Mouse (Mus musculus): ENCODE results near the gene Man1a2.

Man1a2 gene

DNA sequence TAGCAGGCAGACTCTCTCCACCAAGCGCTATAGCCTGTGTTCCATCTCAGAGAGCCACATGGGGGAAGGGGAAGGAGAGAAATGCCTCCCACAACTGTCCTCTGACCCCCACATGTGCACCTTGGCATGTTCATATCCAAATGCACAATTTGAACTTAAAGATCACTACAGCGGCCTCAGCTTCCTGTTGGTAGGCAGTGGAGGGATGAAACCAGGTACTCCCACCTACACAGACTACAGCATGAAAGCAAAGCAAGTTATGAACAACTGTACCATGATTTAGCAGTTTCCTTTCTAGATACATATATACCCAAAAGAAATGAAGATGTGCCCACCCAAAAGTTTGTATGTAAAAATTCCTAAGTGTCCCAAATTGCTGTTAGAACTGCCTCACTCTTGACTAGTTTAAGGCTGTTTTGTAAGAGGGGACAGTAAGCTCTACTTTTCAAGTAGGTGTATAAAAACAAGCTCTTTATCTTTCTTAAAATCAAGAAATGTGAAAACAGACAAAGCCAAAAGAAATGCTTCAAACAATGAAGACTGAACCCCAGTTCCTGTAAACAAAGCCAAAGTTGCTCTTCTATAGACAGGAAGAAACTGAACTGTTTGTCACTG, 123.6 kb downstream of the Man1a2 start:
- DNase-seq, result no peak

DNA sequence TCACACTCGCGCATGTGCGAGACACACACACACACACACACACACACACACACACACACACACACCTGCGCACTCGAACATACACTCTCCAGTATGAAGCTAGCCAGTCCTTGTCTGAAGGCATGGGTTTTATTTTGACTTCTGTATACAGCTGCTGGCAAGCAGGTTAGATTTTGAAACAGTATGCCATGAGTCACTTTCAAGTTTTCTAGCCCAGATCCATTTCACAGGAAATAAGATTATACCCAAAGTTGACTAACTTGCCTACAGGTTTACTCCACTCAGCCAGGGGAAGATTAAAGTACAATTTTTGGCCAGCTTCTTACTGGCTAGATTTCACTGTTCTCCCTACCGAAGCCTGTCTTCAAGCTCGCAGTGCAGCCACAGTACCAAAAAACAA, 125.9 kb downstream of the Man1a2 start:
- DNase-seq, result no peak

DNA sequence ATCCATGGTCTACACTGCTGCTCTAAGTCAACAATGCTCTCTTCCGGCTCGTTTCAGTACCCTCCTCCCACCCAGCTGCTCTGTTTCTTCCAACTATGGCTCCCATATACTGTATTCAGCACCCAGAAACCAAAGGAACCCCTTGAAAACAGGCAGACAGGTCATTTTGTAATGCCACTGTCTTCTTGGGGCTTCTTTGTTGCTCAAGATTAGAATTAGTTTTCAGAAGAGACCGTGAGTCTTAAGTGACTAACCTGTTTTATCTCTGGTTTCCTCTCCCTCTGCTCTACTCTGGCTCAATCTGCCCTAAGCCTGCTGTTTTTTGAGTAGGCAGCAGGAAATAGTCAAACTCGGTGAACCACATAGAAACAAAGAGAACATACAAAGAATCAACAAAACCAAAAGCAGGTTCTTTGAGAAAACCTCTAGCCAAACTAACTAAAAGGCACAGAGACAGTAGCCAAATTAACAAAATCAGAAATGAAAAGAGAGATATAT, 127.0 kb downstream of the Man1a2 start:
- no peak for DNase-seq

DNA sequence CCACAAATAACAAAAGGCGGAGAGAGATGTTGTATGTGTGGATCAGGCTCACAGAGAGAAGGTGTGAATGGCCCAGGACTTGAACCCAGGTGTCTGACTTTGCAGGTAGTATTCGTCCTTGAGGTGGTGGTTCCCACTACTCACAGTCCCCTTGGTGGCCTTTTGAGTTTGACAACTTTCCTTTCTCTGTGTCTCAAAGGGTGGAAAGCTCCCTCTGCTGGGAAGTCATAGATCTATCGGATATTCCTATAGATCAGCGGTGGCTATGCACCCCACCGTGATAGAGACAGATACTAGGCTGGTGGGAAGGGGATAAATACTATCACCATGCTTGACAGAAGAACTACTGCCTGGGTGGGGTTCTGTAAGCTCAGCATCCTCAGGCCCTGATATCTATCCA, 130.5 kb downstream of the Man1a2 start:
- no peak for DNase-seq

DNA sequence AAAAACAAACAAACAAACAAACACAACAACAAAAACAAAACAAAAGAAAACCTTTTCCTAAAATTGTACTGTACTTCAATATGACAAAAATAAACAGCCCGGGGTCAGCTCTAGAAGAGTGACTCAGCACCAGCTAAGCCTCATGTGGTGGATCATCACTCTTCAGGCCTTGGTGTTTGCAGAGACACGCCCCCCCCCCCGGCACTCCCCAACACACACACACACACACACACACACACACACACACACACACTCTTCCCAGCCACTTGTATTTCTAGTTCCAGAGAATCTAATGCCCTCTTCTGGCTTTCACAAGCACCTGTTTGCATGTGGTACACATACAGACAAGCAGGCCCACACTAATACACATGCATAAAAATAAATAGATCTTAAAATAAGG, 133.1 kb downstream of the Man1a2 start:
- DNase-seq, result no peak

GRCm38 (mm10) chr3:100547913-100548292, 137.4 kb downstream of the Man1a2 start:
- no peak for DNase-seq

- peak; percentile 74 for DNase-seq
Observed at GRCm38 (mm10) chr3:100547162-100547912, 138.0 kb downstream of the Man1a2 start.

GRCm38 (mm10) chr3:100536686-100537085, 148.6 kb downstream of the Man1a2 start:
- DNase-seq, result no peak

DNA sequence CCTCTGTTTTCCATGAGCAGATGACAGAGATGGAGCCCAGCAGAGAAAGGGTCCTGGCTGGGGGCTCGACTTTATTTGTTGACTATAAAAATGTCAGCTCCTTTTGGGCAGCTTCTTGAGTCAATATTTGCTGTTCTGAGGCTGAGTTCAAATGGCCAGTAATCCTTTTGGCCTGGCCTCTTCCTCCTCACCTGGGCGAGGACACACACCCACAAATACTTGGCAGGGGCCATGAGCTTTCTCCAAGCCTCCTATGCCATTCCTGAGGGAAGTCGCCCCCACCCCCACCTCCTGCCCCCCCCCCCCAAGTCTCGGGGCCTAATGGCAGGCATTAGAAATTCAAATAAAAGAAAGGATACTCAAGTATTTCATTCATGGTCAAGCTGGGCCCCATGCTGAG, 149.4 kb downstream of the Man1a2 start:
- DNase-seq, result no peak

- no peak for DNase-seq
Observed at GRCm38 (mm10) chr3:100535298-100535697, 150.0 kb downstream of the Man1a2 start.

DNA sequence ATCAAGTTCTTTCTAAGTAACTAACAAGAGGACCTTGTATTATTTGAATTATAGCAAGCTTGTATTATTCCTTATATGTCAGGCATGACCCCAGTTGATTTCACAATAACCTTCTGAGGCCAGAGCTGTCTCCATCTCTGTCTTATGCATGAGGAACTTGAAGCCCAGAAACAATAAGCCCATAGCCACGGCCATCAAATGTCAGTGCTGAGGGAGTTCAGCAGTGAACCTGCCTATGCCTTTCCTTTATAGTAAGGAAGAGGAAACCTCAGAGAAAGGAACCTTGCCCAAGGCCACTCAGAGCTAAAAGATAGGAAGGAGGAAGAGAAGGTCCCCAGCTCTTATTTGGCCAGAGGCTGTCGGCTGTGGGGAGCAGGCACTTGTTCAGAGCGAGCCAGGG, 150.9 kb downstream of the Man1a2 start:
- no peak for DNase-seq

GRCm38 (mm10) chr3:100533429-100533828, 151.9 kb downstream of the Man1a2 start:
- DNase-seq, result peak; percentile 75

- no peak for DNase-seq
Observed at GRCm38 (mm10) chr3:100530919-100531318, 154.4 kb downstream of the Man1a2 start.

GRCm38 (mm10) chr3:100530244-100530788, 155.0 kb downstream of the Man1a2 start:
- DNase-seq, result no peak

GRCm38 (mm10) chr3:100522671-100523070, 162.6 kb downstream of the Man1a2 start:
- no peak for DNase-seq

GRCm38 (mm10) chr3:100521626-100522025, 163.7 kb downstream of the Man1a2 start:
- DNase-seq, result no peak

DNA sequence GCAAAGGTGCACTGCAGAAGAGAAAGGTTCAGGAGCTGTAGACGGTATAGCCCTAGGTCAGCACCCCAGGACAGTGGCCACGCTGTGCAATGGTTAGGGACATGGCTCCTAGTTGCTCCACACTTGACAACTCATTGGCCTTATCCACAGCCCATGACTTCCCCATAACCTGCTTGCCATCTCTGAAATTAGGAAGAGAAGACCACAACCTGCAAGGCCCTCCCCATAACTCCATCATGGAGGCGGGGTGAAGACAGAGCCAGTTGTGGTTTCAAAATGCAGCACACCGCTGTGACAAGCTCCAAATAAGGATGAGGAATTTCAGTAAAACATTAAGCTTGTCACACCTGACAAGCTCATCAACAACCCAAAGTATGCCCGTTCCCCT, 169.6 kb downstream of the Man1a2 start:
- DNase-seq, result no peak

DNA sequence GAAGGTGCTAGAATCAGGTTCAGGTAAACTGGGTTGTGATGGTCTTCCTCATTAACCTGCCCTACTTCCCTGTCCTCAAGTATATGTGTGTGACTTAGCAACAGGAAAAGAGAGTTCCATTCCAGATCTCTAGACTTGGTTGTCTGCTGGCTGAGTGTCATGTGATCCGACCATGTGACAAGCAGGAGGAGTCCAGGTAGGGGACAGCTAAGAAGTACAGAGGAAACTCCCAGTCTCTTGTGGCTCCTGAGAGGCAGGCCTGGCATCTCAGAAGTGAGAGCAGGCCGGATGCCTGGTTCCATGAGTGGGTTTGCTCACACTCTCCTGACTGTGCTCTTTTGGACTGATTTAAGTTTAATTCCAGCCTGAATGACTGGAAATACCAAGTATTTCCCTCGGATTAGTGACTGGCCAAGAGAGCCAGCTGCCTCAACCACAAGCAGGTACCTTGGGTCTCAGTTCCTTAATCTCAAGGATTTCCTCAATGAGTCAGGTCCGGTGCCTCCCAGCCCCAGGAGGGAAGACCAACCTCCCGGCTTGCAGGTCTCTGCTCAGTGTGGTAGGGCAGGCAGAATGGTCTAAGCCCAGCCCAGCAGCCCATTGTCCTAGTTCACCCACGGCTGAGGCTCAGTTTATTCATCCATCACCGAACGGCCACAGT, 170.1 kb downstream of the Man1a2 start:
- no peak for DNase-seq

Measured in liver (tissue).